Mouse (Mus musculus): ENCODE measurements at regions not wholly inside any gene's neighbourhood (a gene's known extent, or its start where the extent isn't known, plus 50 kb on each side); places are given as distances from the start of the nearest gene placed in this dataset.

GRCm38 (mm10) chr1:137606716-137607115 is 568.8 kb downstream of the Ptprc start:
- H3K27ac ChIP-seq (ENCODE audit: insufficient read depth, low read length) = no peak overlapping the region
- TF ChIP-seq POLR2A (IDR thresholded peaks at IDR 0.05; ENCODE audit: extremely low read depth, insufficient read depth, low read length) = no peak
- no peak for TF ChIP-seq CTCF (IDR thresholded peaks at IDR 0.05; ENCODE audit: extremely low read depth, insufficient read depth, low read length)
- H3K4me3 ChIP-seq (ENCODE audit: insufficient read depth, low read length) = no peak overlapping the region
- peaks cover 3% of the 10 kb centered on the region; the same call in 1 of the 2 replicates for H3K4me1 ChIP-seq (ENCODE audit: control insufficient read depth, insufficient read depth, low read length)

- TF ChIP-seq POLR2A (IDR thresholded peaks at IDR 0.05; ENCODE audit: extremely low read depth, insufficient read depth, low read length) = no peak
- Histone ChIP-seq H3K4me1 (ENCODE audit: control insufficient read depth, insufficient read depth, low read length) (peaks cover 3% of the 10 kb centered on the region; the same call in 1 of the 2 replicates), H3K4me3 (ENCODE audit: insufficient read depth, low read length) (0 out of 2 replicates have a peak overlapping the region, but pooled peaks have one; percentile 15), H3K27ac (ENCODE audit: insufficient read depth, low read length) (no peak overlapping the region)
Measured at GRCm38 (mm10) chr1:137605890-137606663, 569.4 kb downstream of the Ptprc start.

GRCm38 (mm10) chr1:137593732-137594131 is 581.8 kb downstream of the Ptprc start:
- Histone ChIP-seq H3K4me1 (ENCODE audit: control insufficient read depth, insufficient read depth, low read length) (no peaks in the 10 kb centered on the region), H3K4me3 (ENCODE audit: insufficient read depth, low read length) (no peak overlapping the region), H3K27ac (ENCODE audit: insufficient read depth, low read length) (no peak overlapping the region)
- TF ChIP-seq CTCF (IDR thresholded peaks at IDR 0.05; ENCODE audit: extremely low read depth, insufficient read depth, low read length) = no peak
- TF ChIP-seq POLR2A (IDR thresholded peaks at IDR 0.05; ENCODE audit: extremely low read depth, insufficient read depth, low read length) = no peak

GRCm38 (mm10) chr1:137591891-137592290 is 583.6 kb downstream of the Ptprc start:
- no peak for TF ChIP-seq POLR2A (IDR thresholded peaks at IDR 0.05; ENCODE audit: extremely low read depth, insufficient read depth, low read length)
- TF ChIP-seq CTCF (IDR thresholded peaks at IDR 0.05; ENCODE audit: extremely low read depth, insufficient read depth, low read length) = no peak
- Histone ChIP-seq H3K4me3 (ENCODE audit: insufficient read depth, low read length) (no peak overlapping the region), H3K27ac (ENCODE audit: insufficient read depth, low read length) (no peak overlapping the region)

GRCm38 (mm10) chr1:137591295-137591694 is 584.2 kb downstream of the Ptprc start:
- peaks cover 2% of the 10 kb centered on the region; the same call in 1 of the 2 replicates for H3K4me1 ChIP-seq (ENCODE audit: control insufficient read depth, insufficient read depth, low read length)

More at GRCm38 (mm10) chr1:137591891-137592290, 583.6 kb downstream of the Ptprc start:
- H3K4me1 ChIP-seq (ENCODE audit: control insufficient read depth, insufficient read depth, low read length) = peaks cover 2% of the 10 kb centered on the region; the same call in 1 of the 2 replicates

GRCm38 (mm10) chr1:137588304-137589300 is 586.9 kb downstream of the Ptprc start:
- no peak overlapping the region for H3K27ac ChIP-seq (ENCODE audit: insufficient read depth, low read length)
- H3K4me3 ChIP-seq (ENCODE audit: insufficient read depth, low read length) = no peak overlapping the region
- H3K4me1 ChIP-seq (ENCODE audit: control insufficient read depth, insufficient read depth, low read length) = peaks cover 3% of the 10 kb centered on the region; the same call in 1 of the 2 replicates
- TF ChIP-seq CTCF (IDR thresholded peaks at IDR 0.05; ENCODE audit: extremely low read depth, insufficient read depth, low read length) (no peak), POLR2A (IDR thresholded peaks at IDR 0.05; ENCODE audit: extremely low read depth, insufficient read depth, low read length) (no peak)

More at GRCm38 (mm10) chr1:137591295-137591694, 584.2 kb downstream of the Ptprc start:
- H3K4me3 ChIP-seq (ENCODE audit: insufficient read depth, low read length) = no peak overlapping the region
- no peak for TF ChIP-seq CTCF (IDR thresholded peaks at IDR 0.05; ENCODE audit: extremely low read depth, insufficient read depth, low read length)
- no peak for TF ChIP-seq POLR2A (IDR thresholded peaks at IDR 0.05; ENCODE audit: extremely low read depth, insufficient read depth, low read length)
- H3K27ac ChIP-seq (ENCODE audit: insufficient read depth, low read length) = no peak overlapping the region

GRCm38 (mm10) chr1:137587481-137588228 is 587.9 kb downstream of the Ptprc start:
- Histone ChIP-seq H3K4me3 (ENCODE audit: insufficient read depth, low read length) (no peak overlapping the region), H3K4me1 (ENCODE audit: control insufficient read depth, insufficient read depth, low read length) (peaks cover 3% of the 10 kb centered on the region; the same call in 1 of the 2 replicates), H3K27ac (ENCODE audit: insufficient read depth, low read length) (no peak overlapping the region)
- TF ChIP-seq CTCF (IDR thresholded peaks at IDR 0.05; ENCODE audit: extremely low read depth, insufficient read depth, low read length) = no peak
- no peak for TF ChIP-seq POLR2A (IDR thresholded peaks at IDR 0.05; ENCODE audit: extremely low read depth, insufficient read depth, low read length)

- peaks cover 3% of the 10 kb centered on the region; the same call in 1 of the 2 replicates for H3K4me1 ChIP-seq (ENCODE audit: control insufficient read depth, insufficient read depth, low read length)
- no peak for TF ChIP-seq POLR2A (IDR thresholded peaks at IDR 0.05; ENCODE audit: extremely low read depth, insufficient read depth, low read length)
- no peak for TF ChIP-seq CTCF (IDR thresholded peaks at IDR 0.05; ENCODE audit: extremely low read depth, insufficient read depth, low read length)
Measured at GRCm38 (mm10) chr1:137584696-137585095, 590.8 kb downstream of the Ptprc start.

More at GRCm38 (mm10) chr1:137584696-137585095, 590.8 kb downstream of the Ptprc start:
- Histone ChIP-seq H3K27ac (ENCODE audit: insufficient read depth, low read length) (no peak overlapping the region), H3K4me3 (ENCODE audit: insufficient read depth, low read length) (no peak overlapping the region)

Measured in cortical plate, adult 2 months (tissue).